Mouse (Mus musculus): ENCODE measurements around the gene Cbx1. TPM values are rescaled to one million over a fixed set of nuclear protein-coding genes. Genes with fewer than 3 reads are reported as not detected.

Cbx1 gene
- polyA plus RNA-seq, 1 experiment from 2014 or later, result 189 TPM

- H3K4me3 ChIP-seq (replicated peaks), result peak overlapping the region; percentile 79
- H3K9me3 ChIP-seq, result no peaks in the 10 kb centered on the region
- H3K27me3 ChIP-seq, result no peaks in the 10 kb centered on the region
- H3K4me1 ChIP-seq (replicated peaks), result peaks cover 52% of the 10 kb centered on the region
- H3K9ac ChIP-seq (replicated peaks), result peak overlapping the region; percentile 79
- no peak for ATAC-seq (ENCODE audit: insufficient number of reproducible peaks, insufficient read depth, low FRiP score, low TSS enrichment, low read depth)
- WGBS, result 15% methylated on average over 10 of the region's 10 CpGs
- H3K36me3 ChIP-seq, result peaks cover 22% of the 10 kb centered on the region
- H3K27ac ChIP-seq, result peak overlapping the region; percentile 98
- H3K4me2 ChIP-seq, result peak overlapping the region; percentile 82
Observed at GRCm38 (mm10) chr11:96828881-96829280, 40.0 kb downstream of the Cbx1 start.

GRCm38 (mm10) chr11:96829403-96829812 lies 40.5 kb downstream of the Cbx1 start:
- H3K9me3 ChIP-seq, result no peaks in the 10 kb centered on the region
- peak overlapping the region; percentile 79 for H3K9ac ChIP-seq (replicated peaks)
- H3K4me2 ChIP-seq, result peak overlapping the region; percentile 82
- H3K27ac ChIP-seq, result peak overlapping the region; percentile 98
- peak overlapping the region; percentile 79 for H3K4me3 ChIP-seq (replicated peaks)
- ATAC-seq (ENCODE audit: insufficient number of reproducible peaks, insufficient read depth, low FRiP score, low TSS enrichment, low read depth), result peak; percentile 69
- peaks cover 22% of the 10 kb centered on the region for H3K36me3 ChIP-seq
- under 1% methylated on average over 33 of the region's 33 CpGs for WGBS
- no peaks in the 10 kb centered on the region for H3K27me3 ChIP-seq
- peaks cover 49% of the 10 kb centered on the region for H3K4me1 ChIP-seq (replicated peaks)

GRCm38 (mm10) chr11:96829813-96830538 lies 41.0 kb downstream of the Cbx1 start, which contains the start of gene Nfe2l1:
Gene Nfe2l1, minus strand, starts transcription at chr11:96829968.
- H3K27me3 ChIP-seq, result no peaks in the 10 kb centered on the region
- peak within 1 kb of the TSS; percentile 82 for H3K4me2 ChIP-seq
- H3K9ac ChIP-seq (replicated peaks), result peak within 1 kb of the TSS; percentile 79
- peaks cover 43% of the 10 kb centered on the region for H3K4me1 ChIP-seq (replicated peaks)
- under 1% methylated on average over 49 of the region's 51 CpGs for WGBS
- H3K36me3 ChIP-seq, result peaks cover 22% of the 10 kb centered on the region
- no peaks in the 10 kb centered on the region for H3K9me3 ChIP-seq
- peak within 1 kb of the TSS; percentile 79 for H3K4me3 ChIP-seq (replicated peaks)
- H3K27ac ChIP-seq, result peak within 1 kb of the TSS; percentile 98
- ATAC-seq (ENCODE audit: insufficient number of reproducible peaks, insufficient read depth, low FRiP score, low TSS enrichment, low read depth), result peak; percentile 100

- no peaks in the 10 kb centered on the region for H3K27me3 ChIP-seq
- H3K36me3 ChIP-seq, result peaks cover 22% of the 10 kb centered on the region
- WGBS, result 22% methylated on average over 13 of the region's 13 CpGs
- H3K9ac ChIP-seq (replicated peaks), result peak overlapping the region; percentile 69
- H3K4me3 ChIP-seq (replicated peaks), result peak overlapping the region; percentile 79
- peaks cover 36% of the 10 kb centered on the region for H3K4me1 ChIP-seq (replicated peaks)
- peak overlapping the region; percentile 91 for H3K27ac ChIP-seq
- no peaks in the 10 kb centered on the region for H3K9me3 ChIP-seq
- peak overlapping the region; percentile 61 for H3K4me2 ChIP-seq
- no peak for ATAC-seq (ENCODE audit: insufficient number of reproducible peaks, insufficient read depth, low FRiP score, low TSS enrichment, low read depth)
Observed at GRCm38 (mm10) chr11:96830539-96831216, 41.8 kb downstream of the Cbx1 start.

GRCm38 (mm10) chr11:96831516-96831915 lies 42.6 kb downstream of the Cbx1 start:
- no peak overlapping the region for H3K27ac ChIP-seq
- WGBS, result 66% methylated on average over 4 of the region's 4 CpGs
- H3K27me3 ChIP-seq, result no peaks in the 10 kb centered on the region
- H3K9ac ChIP-seq (replicated peaks), result no peak overlapping the region
- H3K4me2 ChIP-seq, result no peak overlapping the region
- H3K36me3 ChIP-seq, result peaks cover 16% of the 10 kb centered on the region
- H3K4me3 ChIP-seq (replicated peaks), result no peak overlapping the region
- peaks cover 28% of the 10 kb centered on the region for H3K4me1 ChIP-seq (replicated peaks)
- H3K9me3 ChIP-seq, result no peaks in the 10 kb centered on the region
- ATAC-seq (ENCODE audit: insufficient number of reproducible peaks, insufficient read depth, low FRiP score, low TSS enrichment, low read depth), result no peak

GRCm38 (mm10) chr11:96832541-96832940 lies 43.6 kb downstream of the Cbx1 start:
- WGBS, result 86% methylated on average over 3 of the region's 3 CpGs
- Histone ChIP-seq H3K4me2 (no peak overlapping the region), H3K4me1 (replicated peaks) (peaks cover 18% of the 10 kb centered on the region), H3K27ac (no peak overlapping the region), H3K36me3 (peaks cover 6% of the 10 kb centered on the region), H3K9ac (replicated peaks) (no peak overlapping the region), H3K27me3 (no peaks in the 10 kb centered on the region), H3K4me3 (replicated peaks) (no peak overlapping the region), H3K9me3 (no peaks in the 10 kb centered on the region)
- no peak for ATAC-seq (ENCODE audit: insufficient number of reproducible peaks, insufficient read depth, low FRiP score, low TSS enrichment, low read depth)

GRCm38 (mm10) chr11:96832973-96833372 lies 44.0 kb downstream of the Cbx1 start:
- Histone ChIP-seq H3K27ac (no peak overlapping the region), H3K36me3 (peaks cover 1% of the 10 kb centered on the region; the same call in 1 of the 2 replicates), H3K4me1 (replicated peaks) (peaks cover 13% of the 10 kb centered on the region), H3K4me3 (replicated peaks) (no peak overlapping the region), H3K4me2 (no peak overlapping the region), H3K9ac (replicated peaks) (no peak overlapping the region), H3K9me3 (no peaks in the 10 kb centered on the region), H3K27me3 (no peaks in the 10 kb centered on the region)
- no peak for ATAC-seq (ENCODE audit: insufficient number of reproducible peaks, insufficient read depth, low FRiP score, low TSS enrichment, low read depth)
- 62% methylated on average over 2 of the region's 2 CpGs for WGBS

GRCm38 (mm10) chr11:96834127-96834526 lies 45.2 kb downstream of the Cbx1 start:
- no peak overlapping the region for H3K4me3 ChIP-seq (replicated peaks)
- H3K36me3 ChIP-seq, result no peaks in the 10 kb centered on the region
- no peak for ATAC-seq (ENCODE audit: insufficient number of reproducible peaks, insufficient read depth, low FRiP score, low TSS enrichment, low read depth)
- no peak overlapping the region for H3K27ac ChIP-seq
- 90% methylated on average over 1 of the region's 1 CpGs for WGBS
- no peak overlapping the region for H3K9ac ChIP-seq (replicated peaks)
- no peaks in the 10 kb centered on the region for H3K9me3 ChIP-seq
- H3K27me3 ChIP-seq, result peaks cover 4% of the 10 kb centered on the region; the same call in 1 of the 2 replicates
- H3K4me2 ChIP-seq, result no peak overlapping the region
- 0 out of 2 replicates have a peak, but pooled peaks cover 4% of the 10 kb centered on the region for H3K4me1 ChIP-seq (replicated peaks)

- peaks cover 4% of the 10 kb centered on the region; the same call in 1 of the 2 replicates for H3K27me3 ChIP-seq
- no peaks in the 10 kb centered on the region for H3K4me1 ChIP-seq (replicated peaks)
- H3K9ac ChIP-seq (replicated peaks), result no peak overlapping the region; the same call in 1 of the 2 replicates
- ATAC-seq (ENCODE audit: insufficient number of reproducible peaks, insufficient read depth, low FRiP score, low TSS enrichment, low read depth), result no peak
- 30% methylated on average over 9 of the region's 9 CpGs for WGBS
- H3K27ac ChIP-seq, result no peak overlapping the region
- H3K4me2 ChIP-seq, result no peak overlapping the region
- no peaks in the 10 kb centered on the region for H3K36me3 ChIP-seq
- H3K4me3 ChIP-seq (replicated peaks), result no peak overlapping the region
- H3K9me3 ChIP-seq, result no peaks in the 10 kb centered on the region
Observed at GRCm38 (mm10) chr11:96837298-96837697, 48.4 kb downstream of the Cbx1 start.

GRCm38 (mm10) chr11:96838341-96838740 lies 49.4 kb downstream of the Cbx1 start:
- no peaks in the 10 kb centered on the region for H3K9me3 ChIP-seq
- no peaks in the 10 kb centered on the region for H3K36me3 ChIP-seq
- no peak overlapping the region for H3K27ac ChIP-seq
- ATAC-seq (ENCODE audit: insufficient number of reproducible peaks, insufficient read depth, low FRiP score, low TSS enrichment, low read depth), result no peak
- no peak overlapping the region for H3K9ac ChIP-seq (replicated peaks)
- H3K27me3 ChIP-seq, result peaks cover 4% of the 10 kb centered on the region; the same call in 1 of the 2 replicates
- no peak overlapping the region for H3K4me3 ChIP-seq (replicated peaks)
- 67% methylated on average over 4 of the region's 4 CpGs for WGBS
- H3K4me2 ChIP-seq, result no peak overlapping the region
- H3K4me1 ChIP-seq (replicated peaks), result no peaks in the 10 kb centered on the region

GRCm38 (mm10) chr11:96839428-96839827 lies 50.5 kb downstream of the Cbx1 start:
- no peaks in the 10 kb centered on the region for H3K9me3 ChIP-seq
- H3K4me2 ChIP-seq, result no peak overlapping the region
- H3K4me1 ChIP-seq (replicated peaks), result no peaks in the 10 kb centered on the region
- peaks cover 4% of the 10 kb centered on the region; the same call in 1 of the 2 replicates for H3K27me3 ChIP-seq
- ATAC-seq (ENCODE audit: insufficient number of reproducible peaks, insufficient read depth, low FRiP score, low TSS enrichment, low read depth), result no peak
- WGBS, result 85% methylated on average over 7 of the region's 7 CpGs
- no peak overlapping the region for H3K4me3 ChIP-seq (replicated peaks)
- H3K9ac ChIP-seq (replicated peaks), result no peak overlapping the region
- H3K27ac ChIP-seq, result no peak overlapping the region
- H3K36me3 ChIP-seq, result no peaks in the 10 kb centered on the region
